Mouse (Mus musculus): ENCODE data around the gene Ugt1a7c.

- TF ChIP-seq EP300 (IDR thresholded peaks at IDR 0.05; ENCODE audit: low read depth): no peak
- TF ChIP-seq CTCF (IDR thresholded peaks at IDR 0.05; ENCODE audit: low read depth): no peak
Measured at GRCm38 (mm10) chr1:88235894-88236415, 141.1 kb downstream of the Ugt1a7c start.
